Mouse (Mus musculus): ENCODE results near the gene Rps27rt. TPM values are rescaled to one million over a fixed set of nuclear protein-coding genes. Genes with fewer than 3 reads are reported as not detected.

Gene Rps27rt
- polyA plus RNA-seq, 1 experiment from 2014 or later = 313 TPM

GRCm38 (mm10) chr9:114990421-114990820 lies 7.9 kb upstream of the Rps27rt start:
- Histone ChIP-seq H3K27me3 (replicated peaks; ENCODE audit: control insufficient read depth, insufficient read depth, low read length) (no peaks in the 10 kb centered on the region), H3K9ac (ENCODE audit: low read length) (no peak overlapping the region), H3K4me3 (ENCODE audit: low read depth, low read length) (no peak overlapping the region), H3K9me3 (replicated peaks; ENCODE audit: control insufficient read depth, low read length) (no peaks in the 10 kb centered on the region), H3K27ac (ENCODE audit: low read depth, low read length) (no peak overlapping the region), H3K4me1 (ENCODE audit: control insufficient read depth, insufficient read depth, low read length) (no peaks in the 10 kb centered on the region), H3K4me2 (ENCODE audit: low read length) (no peak overlapping the region), H3K36me3 (ENCODE audit: control insufficient read depth, insufficient read depth, low read length) (no peaks in the 10 kb centered on the region)
- DNase-seq (ENCODE audit: low spot score) (no peak), ATAC-seq (no peak)
- 85% methylated on average over 10 of the region's 10 CpGs for WGBS

DNA sequence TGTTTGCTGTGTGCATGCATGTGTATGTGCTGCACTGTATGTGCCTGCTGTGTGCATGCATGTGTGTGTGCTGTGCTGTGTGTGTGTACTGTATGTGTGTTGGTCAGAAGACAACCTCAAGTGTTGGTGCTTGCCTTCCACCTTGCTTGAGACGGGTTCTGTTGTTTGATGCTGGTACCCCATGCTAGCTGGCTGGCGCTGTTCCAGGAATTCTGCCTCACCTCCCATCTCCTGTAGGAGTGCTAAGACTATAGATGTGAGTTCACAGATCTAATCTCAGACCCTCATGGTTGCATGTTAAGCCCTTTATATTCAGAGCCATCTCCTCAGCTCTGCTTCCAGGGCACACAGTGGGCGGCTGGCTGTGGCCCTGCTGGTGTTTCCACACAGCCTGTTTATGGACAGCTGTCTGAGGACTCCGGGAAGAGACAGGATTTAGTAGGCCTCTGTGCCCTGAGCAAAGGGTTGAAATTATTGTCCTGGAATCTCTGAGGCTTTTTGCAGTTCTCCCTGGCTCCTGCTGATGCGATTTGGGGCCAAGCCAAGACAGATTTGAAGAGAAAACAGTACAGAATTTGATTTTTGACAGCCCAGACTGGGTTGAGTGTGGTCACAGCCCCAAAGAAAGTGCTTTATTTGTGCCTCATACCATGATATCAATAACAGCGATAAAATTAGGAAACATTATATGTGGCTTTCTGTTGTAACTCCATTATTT lies 6.2 kb upstream of the Rps27rt start:
- DNase-seq (ENCODE audit: low spot score) = peak; percentile 21
- no peak overlapping the region for H3K27ac ChIP-seq (ENCODE audit: low read depth, low read length)
- H3K27me3 ChIP-seq (replicated peaks; ENCODE audit: control insufficient read depth, insufficient read depth, low read length) = no peaks in the 10 kb centered on the region
- ATAC-seq = no peak
- H3K36me3 ChIP-seq (ENCODE audit: control insufficient read depth, insufficient read depth, low read length) = no peaks in the 10 kb centered on the region
- no peaks in the 10 kb centered on the region for H3K9me3 ChIP-seq (replicated peaks; ENCODE audit: control insufficient read depth, low read length)
- 68% methylated on average over 6 of the region's 6 CpGs for WGBS
- no peak overlapping the region for H3K4me2 ChIP-seq (ENCODE audit: low read length)
- no peak overlapping the region for H3K9ac ChIP-seq (ENCODE audit: low read length)
- H3K4me1 ChIP-seq (ENCODE audit: control insufficient read depth, insufficient read depth, low read length) = no peaks in the 10 kb centered on the region
- H3K4me3 ChIP-seq (ENCODE audit: low read depth, low read length) = no peak overlapping the region

- Histone ChIP-seq H3K4me3 (ENCODE audit: low read depth, low read length) (no peak overlapping the region), H3K9ac (ENCODE audit: low read length) (no peak overlapping the region), H3K36me3 (ENCODE audit: control insufficient read depth, insufficient read depth, low read length) (no peaks in the 10 kb centered on the region), H3K4me2 (ENCODE audit: low read length) (no peak overlapping the region), H3K4me1 (ENCODE audit: control insufficient read depth, insufficient read depth, low read length) (no peaks in the 10 kb centered on the region), H3K27ac (ENCODE audit: low read depth, low read length) (no peak overlapping the region), H3K27me3 (replicated peaks; ENCODE audit: control insufficient read depth, insufficient read depth, low read length) (no peaks in the 10 kb centered on the region), H3K9me3 (replicated peaks; ENCODE audit: control insufficient read depth, low read length) (no peaks in the 10 kb centered on the region)
- ATAC-seq (no peak), DNase-seq (ENCODE audit: low spot score) (no peak)
- 98% methylated on average over 3 of the region's 3 CpGs for WGBS
Observed at GRCm38 (mm10) chr9:114988029-114988428, 5.5 kb upstream of the Rps27rt start.

- WGBS = 87% methylated on average over 5 of the region's 5 CpGs
- Histone ChIP-seq H3K4me3 (ENCODE audit: low read depth, low read length) (no peak overlapping the region), H3K27me3 (replicated peaks; ENCODE audit: control insufficient read depth, insufficient read depth, low read length) (no peaks in the 10 kb centered on the region), H3K9ac (ENCODE audit: low read length) (no peak overlapping the region), H3K36me3 (ENCODE audit: control insufficient read depth, insufficient read depth, low read length) (no peaks in the 10 kb centered on the region), H3K27ac (ENCODE audit: low read depth, low read length) (no peak overlapping the region), H3K4me1 (ENCODE audit: control insufficient read depth, insufficient read depth, low read length) (no peaks in the 10 kb centered on the region), H3K9me3 (replicated peaks; ENCODE audit: control insufficient read depth, low read length) (no peaks in the 10 kb centered on the region), H3K4me2 (ENCODE audit: low read length) (no peak overlapping the region)
- ATAC-seq = no peak
- no peak for DNase-seq (ENCODE audit: low spot score)
Observed at GRCm38 (mm10) chr9:114986361-114986760, 3.8 kb upstream of the Rps27rt start.

- H3K4me3 ChIP-seq (ENCODE audit: low read depth, low read length) = no peak overlapping the region
- ATAC-seq (no peak), DNase-seq (ENCODE audit: low spot score) (no peak)
- 91% methylated on average over 5 of the region's 5 CpGs for WGBS
- no peak overlapping the region for H3K9ac ChIP-seq (ENCODE audit: low read length)
- H3K4me1 ChIP-seq (ENCODE audit: control insufficient read depth, insufficient read depth, low read length) = no peaks in the 10 kb centered on the region
- H3K27me3 ChIP-seq (replicated peaks; ENCODE audit: control insufficient read depth, insufficient read depth, low read length) = no peaks in the 10 kb centered on the region
- no peaks in the 10 kb centered on the region for H3K9me3 ChIP-seq (replicated peaks; ENCODE audit: control insufficient read depth, low read length)
- H3K36me3 ChIP-seq (ENCODE audit: control insufficient read depth, insufficient read depth, low read length) = no peaks in the 10 kb centered on the region
- no peak overlapping the region for H3K27ac ChIP-seq (ENCODE audit: low read depth, low read length)
- no peak overlapping the region for H3K4me2 ChIP-seq (ENCODE audit: low read length)
Observed at GRCm38 (mm10) chr9:114985741-114986140, 3.2 kb upstream of the Rps27rt start.

GRCm38 (mm10) chr9:114979969-114980368 lies 2.6 kb downstream of the Rps27rt start:
- ATAC-seq (no peak), DNase-seq (ENCODE audit: low spot score) (no peak)
- Histone ChIP-seq H3K4me3 (ENCODE audit: low read depth, low read length) (no peak overlapping the region), H3K27ac (ENCODE audit: low read depth, low read length) (no peak overlapping the region), H3K9ac (ENCODE audit: low read length) (no peak overlapping the region), H3K27me3 (replicated peaks; ENCODE audit: control insufficient read depth, insufficient read depth, low read length) (no peaks in the 10 kb centered on the region), H3K4me1 (ENCODE audit: control insufficient read depth, insufficient read depth, low read length) (peaks cover 8% of the 10 kb centered on the region; the same call in 1 of the 2 replicates), H3K36me3 (ENCODE audit: control insufficient read depth, insufficient read depth, low read length) (no peaks in the 10 kb centered on the region), H3K9me3 (replicated peaks; ENCODE audit: control insufficient read depth, low read length) (no peaks in the 10 kb centered on the region), H3K4me2 (ENCODE audit: low read length) (no peak overlapping the region)
- 89% methylated on average over 6 of the region's 6 CpGs for WGBS

DNA sequence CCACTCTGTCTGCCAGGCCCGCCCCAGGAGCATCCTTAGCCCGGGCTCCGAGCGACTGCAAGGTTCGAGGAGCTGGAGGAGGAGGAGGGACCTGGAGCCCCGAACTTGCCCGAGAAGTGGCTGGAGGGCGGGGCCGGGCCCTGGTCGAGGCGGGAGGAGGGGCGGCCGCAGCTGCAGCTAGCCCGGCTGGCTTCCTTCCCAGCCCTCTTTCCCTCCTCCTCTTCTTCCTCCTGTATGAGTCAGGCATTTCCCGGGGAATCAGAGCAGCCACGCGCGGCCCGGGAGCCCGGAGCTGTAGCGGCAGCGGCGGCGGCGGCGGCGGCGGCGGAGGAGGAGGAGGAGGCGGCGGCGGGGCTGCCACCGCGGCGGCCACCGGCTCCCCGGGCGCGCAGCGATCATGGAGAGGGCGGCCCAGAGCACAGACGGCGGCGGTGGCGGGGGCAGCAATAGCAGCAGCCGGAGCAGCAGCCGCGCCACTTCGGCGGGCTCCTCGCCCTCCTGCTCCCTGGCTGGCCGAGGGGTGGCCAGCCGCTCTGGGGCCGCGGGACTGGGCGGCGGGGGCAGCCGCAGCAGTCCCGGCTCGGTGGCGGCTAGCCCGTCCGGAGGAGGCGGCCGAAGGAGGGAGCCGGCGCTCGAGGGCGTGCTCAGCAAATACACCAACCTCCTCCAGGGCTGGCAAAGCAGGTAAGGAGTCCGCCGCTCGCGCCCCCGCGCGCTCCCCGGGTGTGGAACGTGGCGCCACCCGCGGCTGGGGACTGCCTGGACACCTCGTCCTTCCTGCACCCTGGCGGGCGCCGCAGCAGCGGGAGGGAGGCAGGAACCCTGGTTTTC lies 4.0 kb downstream of the Rps27rt start, which contains the start of gene Osbpl10:
Gene Osbpl10, plus strand, starts transcription at position 289 of the 831 bp plus-strand sequence.
- DNase-seq (ENCODE audit: low spot score) (peak; percentile 81), ATAC-seq (peak; percentile 86)
- no peaks in the 10 kb centered on the region for H3K36me3 ChIP-seq (ENCODE audit: control insufficient read depth, insufficient read depth, low read length)
- peak within 1 kb of the TSS; percentile 92 for H3K4me2 ChIP-seq (ENCODE audit: low read length)
- H3K9me3 ChIP-seq (replicated peaks; ENCODE audit: control insufficient read depth, low read length) = no peaks in the 10 kb centered on the region
- H3K27ac ChIP-seq (ENCODE audit: low read depth, low read length) = peak within 1 kb of the TSS; percentile 78
- H3K4me3 ChIP-seq (ENCODE audit: low read depth, low read length) = peak within 1 kb of the TSS; percentile 76
- H3K9ac ChIP-seq (ENCODE audit: low read length) = peak within 1 kb of the TSS; percentile 80
- H3K4me1 ChIP-seq (ENCODE audit: control insufficient read depth, insufficient read depth, low read length) = peaks cover 8% of the 10 kb centered on the region; the same call in 1 of the 2 replicates
- WGBS = under 1% methylated on average over 57 of the region's 86 CpGs
- no peaks in the 10 kb centered on the region for H3K27me3 ChIP-seq (replicated peaks; ENCODE audit: control insufficient read depth, insufficient read depth, low read length)

- peaks cover 8% of the 10 kb centered on the region; the same call in 1 of the 2 replicates for H3K4me1 ChIP-seq (ENCODE audit: control insufficient read depth, insufficient read depth, low read length)
- H3K9ac ChIP-seq (ENCODE audit: low read length) = peak overlapping the region; percentile 80
- H3K9me3 ChIP-seq (replicated peaks; ENCODE audit: control insufficient read depth, low read length) = no peaks in the 10 kb centered on the region
- peak; percentile 14; the same call in 1 of the 2 replicates for ATAC-seq
- 8% methylated on average over 31 of the region's 31 CpGs for WGBS
- H3K27ac ChIP-seq (ENCODE audit: low read depth, low read length) = peak overlapping the region; percentile 48; the same call in 1 of the 2 replicates
- no peaks in the 10 kb centered on the region for H3K27me3 ChIP-seq (replicated peaks; ENCODE audit: control insufficient read depth, insufficient read depth, low read length)
- H3K36me3 ChIP-seq (ENCODE audit: control insufficient read depth, insufficient read depth, low read length) = no peaks in the 10 kb centered on the region
- peak; percentile 38 for DNase-seq (ENCODE audit: low spot score)
- H3K4me3 ChIP-seq (ENCODE audit: low read depth, low read length) = peak overlapping the region; percentile 76
- H3K4me2 ChIP-seq (ENCODE audit: low read length) = peak overlapping the region; percentile 92
Observed at GRCm38 (mm10) chr9:114977461-114978280, 4.9 kb downstream of the Rps27rt start.

All from forebrain, embryonic 14.5 days (tissue).